Mouse (Mus musculus) lung, postnatal 0 days (tissue): ENCODE data around the gene Borcs7. TPM values are rescaled to one million over a fixed set of nuclear protein-coding genes. Genes with fewer than 3 reads are reported as not detected.

Experiments
- ATAC-seq: fragments of 200-750 bp; cut with Nextera tagmentation; 2 replicates; pipeline ENCODE4 v1.8.0; 2017; ENCODE audit warnings: moderate library complexity
- DNase-seq: peaks from one replicate; pipeline ENCODE4 v3.0.0-alpha.2; 2016; ENCODE audit warnings: low spot score
- H3K27ac ChIP-seq: fragments of 300-500 bp; sonication (generic); 2 replicates; pipeline ENCODE4 v1.5.1; 2014; ENCODE audit warnings: antibody characterized with exemption, mild to moderate bottlenecking, low read length, mixed read lengths
- H3K27me3 ChIP-seq: fragments of 300-500 bp; sonication (generic); replicated peaks from 2 replicates; pipeline ENCODE4 v1.6.1; 2014; ENCODE audit warnings: low read length, mixed read lengths; ENCODE audit not compliant: insufficient read depth
- H3K36me3 ChIP-seq: fragments of 300-500 bp; sonication (generic); 2 replicates; pipeline ENCODE4 v1.6.1; 2014; ENCODE audit warnings: low read length, mixed read lengths; ENCODE audit not compliant: insufficient read depth
- H3K4me1 ChIP-seq: fragments of 300-500 bp; sonication (generic); 2 replicates; pipeline ENCODE4 v1.6.1; 2014; ENCODE audit warnings: antibody characterized with exemption, low read depth, low read length, mixed read lengths; ENCODE audit not compliant: insufficient read depth
- H3K4me2 ChIP-seq: fragments of 300-500 bp; sonication (generic); replicated peaks from 2 replicates; pipeline ENCODE4 v1.6.1; 2014; ENCODE audit warnings: low read depth, mild to moderate bottlenecking, low read length, moderate library complexity, mixed read lengths
- H3K4me3 ChIP-seq: fragments of 300-500 bp; sonication (generic); 2 replicates; pipeline ENCODE4 v1.5.1; 2014; ENCODE audit warnings: low read depth, low read length
- H3K9ac ChIP-seq: fragments of 300-500 bp; sonication (generic); replicated peaks from 2 replicates; pipeline ENCODE4 v1.6.1; 2014; ENCODE audit warnings: low read depth, mild to moderate bottlenecking
- H3K9me3 ChIP-seq: fragments of 300-500 bp; sonication (generic); 2 replicates; pipeline ENCODE4 v1.6.1; 2016; ENCODE audit warnings: low read length, mixed read lengths
- CTCF ChIP-seq: IDR thresholded peaks from 2 replicates; pipeline ENCODE4 v1.5.1; 2016; ENCODE audit warnings: antibody characterized with exemption, mild to moderate bottlenecking
- EP300 ChIP-seq: IDR thresholded peaks from 2 replicates; pipeline ENCODE4 v1.6.1; 2016; ENCODE audit warnings: antibody characterized with exemption, mild to moderate bottlenecking, control low read depth
- WGBS: fragments of 180-500 bp; shearing (Covaris S2); extraction: QIAGEN DNeasy Blood & Tissue Kit; methylation state at CpG from one replicate; pipeline ENCODE4 v1.1.7; 2014; 5-methylcytosine and 5-hydroxymethylcytosine counted together
- polyA plus RNA-seq: library from polyadenylated mRNA; unstranded; fragments of >200 nt; fragmentation: Nextera tagmentation; extraction: Ambion mirVana; gene quantifications from 2 replicates; pipeline ENCODE4 v1.2.1, GENCODE M21; 2015

The Borcs7 gene
- polyA plus RNA-seq, 1 experiment from 2014 or later, result 14.3 TPM

- H3K4me3 ChIP-seq, result no peak overlapping the region
- no peak overlapping the region for H3K9ac ChIP-seq
- DNase-seq, result no peak
- no peaks in the 10 kb centered on the region for H3K27me3 ChIP-seq
- H3K36me3 ChIP-seq, result peaks cover 8% of the 10 kb centered on the region; the same call in 1 of the 2 replicates
- no peak for ATAC-seq
- H3K9me3 ChIP-seq, result no peaks in the 10 kb centered on the region
- WGBS, result 67% methylated on average over 8 of the region's 8 CpGs
- no peak overlapping the region for H3K27ac ChIP-seq
- no peak for TF ChIP-seq CTCF
- TF ChIP-seq EP300, result no peak
- H3K4me2 ChIP-seq, result no peak overlapping the region
- no peaks in the 10 kb centered on the region for H3K4me1 ChIP-seq
Measured at GRCm38 (mm10) chr19:46714234-46714633, 24.5 kb downstream of the Borcs7 start.

- 89% methylated on average over 8 of the region's 8 CpGs for WGBS
- H3K4me3 ChIP-seq, result no peak overlapping the region
- TF ChIP-seq CTCF (no peak), EP300 (no peak)
- DNase-seq, result no peak
- no peak overlapping the region for H3K9ac ChIP-seq
- no peaks in the 10 kb centered on the region for H3K9me3 ChIP-seq
- H3K4me2 ChIP-seq, result no peak overlapping the region
- H3K27ac ChIP-seq, result no peak overlapping the region
- no peaks in the 10 kb centered on the region for H3K27me3 ChIP-seq
- H3K36me3 ChIP-seq, result peaks cover 8% of the 10 kb centered on the region; the same call in 1 of the 2 replicates
- no peaks in the 10 kb centered on the region for H3K4me1 ChIP-seq
- no peak for ATAC-seq
Measured at GRCm38 (mm10) chr19:46715016-46715415, 25.3 kb downstream of the Borcs7 start.

GRCm38 (mm10) chr19:46718150-46718549 lies 28.4 kb downstream of the Borcs7 start:
- Histone ChIP-seq H3K4me1 (no peaks in the 10 kb centered on the region), H3K9ac (no peak overlapping the region), H3K27me3 (no peaks in the 10 kb centered on the region), H3K9me3 (no peaks in the 10 kb centered on the region), H3K4me2 (no peak overlapping the region), H3K4me3 (no peak overlapping the region), H3K27ac (no peak overlapping the region), H3K36me3 (peaks cover 4% of the 10 kb centered on the region; the same call in 1 of the 2 replicates)
- DNase-seq, result no peak
- 69% methylated on average over 4 of the region's 4 CpGs for WGBS
- no peak for ATAC-seq
- TF ChIP-seq CTCF (no peak), EP300 (no peak)

- Histone ChIP-seq H3K4me3 (no peak overlapping the region), H3K9me3 (no peaks in the 10 kb centered on the region), H3K9ac (no peak overlapping the region), H3K4me1 (no peaks in the 10 kb centered on the region), H3K27ac (no peak overlapping the region), H3K4me2 (no peak overlapping the region), H3K36me3 (0 out of 2 replicates have a peak, but pooled peaks cover 7% of the 10 kb centered on the region), H3K27me3 (no peaks in the 10 kb centered on the region)
- 67% methylated on average over 11 of the region's 11 CpGs for WGBS
- DNase-seq, result no peak
- no peak for TF ChIP-seq CTCF
- TF ChIP-seq EP300, result no peak
- no peak for ATAC-seq
Measured at GRCm38 (mm10) chr19:46724411-46724810, 34.7 kb downstream of the Borcs7 start.

GRCm38 (mm10) chr19:46726142-46726541 lies 36.4 kb downstream of the Borcs7 start:
- Histone ChIP-seq H3K4me2 (no peak overlapping the region), H3K27me3 (no peaks in the 10 kb centered on the region), H3K4me3 (no peak overlapping the region), H3K4me1 (no peaks in the 10 kb centered on the region), H3K36me3 (0 out of 2 replicates have a peak, but pooled peaks cover 7% of the 10 kb centered on the region), H3K9ac (no peak overlapping the region), H3K9me3 (no peaks in the 10 kb centered on the region), H3K27ac (no peak overlapping the region)
- ATAC-seq (no peak), DNase-seq (no peak)
- TF ChIP-seq EP300 (no peak), CTCF (no peak)
- 96% methylated on average over 8 of the region's 8 CpGs for WGBS

- no peak for ATAC-seq
- TF ChIP-seq EP300 (no peak), CTCF (no peak)
- H3K9ac ChIP-seq, result no peak overlapping the region
- H3K27me3 ChIP-seq, result no peaks in the 10 kb centered on the region
- DNase-seq, result peak; percentile 5
- no peak overlapping the region for H3K4me2 ChIP-seq
- no peak overlapping the region for H3K4me3 ChIP-seq
- H3K27ac ChIP-seq, result no peak overlapping the region
- H3K36me3 ChIP-seq, result 0 out of 2 replicates have a peak, but pooled peaks cover 7% of the 10 kb centered on the region
- H3K9me3 ChIP-seq, result no peaks in the 10 kb centered on the region
- WGBS, result 54% methylated on average over 8 of the region's 8 CpGs
- H3K4me1 ChIP-seq, result no peaks in the 10 kb centered on the region
Measured at GRCm38 (mm10) chr19:46727140-46727736, 37.5 kb downstream of the Borcs7 start.
